Mouse (Mus musculus): ENCODE measurements around the gene Ints5. TPM values are rescaled to one million over a fixed set of nuclear protein-coding genes. Genes with fewer than 3 reads are reported as not detected.
A peak's percentile ranks its signal among the peaks of the same experiment; 100 is the strongest.

Gene Ints5
- polyA plus RNA-seq, 1 experiment: 6.6 TPM

DNA sequence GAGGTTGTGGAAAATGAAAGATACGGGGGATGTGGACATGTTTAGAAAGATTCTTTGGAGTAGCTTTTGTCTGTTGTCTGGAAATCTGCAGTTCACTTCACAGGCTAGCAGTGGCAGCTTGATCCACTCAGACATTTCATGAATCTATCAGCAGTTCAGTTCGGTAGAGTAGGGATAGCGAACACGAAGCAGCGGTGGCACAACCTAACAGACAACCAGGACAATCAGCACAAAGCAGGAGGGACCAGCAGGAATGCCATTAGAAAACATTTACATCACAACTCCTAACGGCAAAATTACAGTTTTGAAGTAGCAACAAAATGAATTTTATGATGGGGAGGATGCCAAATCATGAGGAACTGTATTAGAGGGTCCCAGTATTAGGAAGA, 26.9 kb downstream of the Ints5 start:
- H3K27ac ChIP-seq (ENCODE audit: control insufficient read depth, insufficient read depth, low read depth, low read length): peak overlapping the region; percentile 88
- peak overlapping the region; percentile 88; the same call in 1 of the 2 replicates for H3K4me3 ChIP-seq (ENCODE audit: control insufficient read depth, low read depth, low read length)

DNA sequence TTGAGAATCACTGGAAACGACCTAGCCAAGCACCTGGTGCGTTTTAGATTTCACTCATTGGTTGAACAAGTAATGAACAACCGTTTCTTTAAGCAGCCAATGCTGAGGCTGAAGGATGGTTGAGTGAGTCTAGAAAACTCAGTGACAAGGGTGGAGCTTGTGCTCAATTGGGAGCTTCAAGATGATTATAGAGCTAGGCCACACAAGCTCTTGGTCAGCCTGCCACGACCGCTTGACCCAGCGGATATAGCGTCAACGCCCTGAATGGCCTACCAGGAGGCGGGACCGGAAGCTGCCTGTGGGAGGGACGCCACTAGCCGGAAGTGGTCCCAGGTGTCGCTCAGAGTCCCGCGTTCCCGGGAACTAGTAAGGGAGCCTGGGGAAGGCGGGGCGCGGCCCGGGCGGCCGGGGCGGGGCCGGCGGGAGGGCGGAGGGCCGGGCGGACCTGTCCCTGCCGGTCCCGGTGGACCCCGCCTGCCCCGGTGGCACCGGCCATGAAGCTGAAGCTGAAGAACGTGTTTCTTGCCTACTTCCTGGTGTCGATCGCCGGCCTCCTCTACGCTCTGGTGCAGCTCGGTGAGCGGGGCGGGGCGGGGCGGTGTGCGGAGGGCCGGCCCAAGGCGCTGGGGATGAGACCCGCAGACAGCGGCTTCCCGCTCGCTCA, 27.4 kb downstream of the Ints5 start, which contains the start of gene B3gat3:
Gene B3gat3, plus strand, starts transcription at position 302 of the 664 bp plus-strand sequence.
- H3K36me3 ChIP-seq (ENCODE audit: control insufficient read depth, insufficient read depth, low read length): peaks cover under 1% of the 10 kb centered on the region; the same call in 1 of the 2 replicates
- peak within 1 kb of the TSS; percentile 88 for H3K27ac ChIP-seq (ENCODE audit: control insufficient read depth, insufficient read depth, low read depth, low read length)
- peak within 1 kb of the TSS; percentile 88 for H3K4me3 ChIP-seq (ENCODE audit: control insufficient read depth, low read depth, low read length)
- no peak for TF ChIP-seq CTCF (IDR thresholded peaks at IDR 0.05; ENCODE audit: control insufficient read depth, insufficient read depth, insufficient replicate concordance, low read depth, low read length)
- TF ChIP-seq POLR2A (IDR thresholded peaks at IDR 0.05; ENCODE audit: control insufficient read depth, low read depth, low read length): peak; percentile 98
- H3K4me1 ChIP-seq (ENCODE audit: control insufficient read depth, insufficient read depth, low read length): peaks cover 8% of the 10 kb centered on the region
- no peaks in the 10 kb centered on the region for H3K27me3 ChIP-seq (ENCODE audit: control insufficient read depth, insufficient read depth, low read length)

More for the DNA sequence above, 26.9 kb downstream of the Ints5 start:
- H3K4me1 ChIP-seq (ENCODE audit: control insufficient read depth, insufficient read depth, low read length): peaks cover 8% of the 10 kb centered on the region
- H3K36me3 ChIP-seq (ENCODE audit: control insufficient read depth, insufficient read depth, low read length): peaks cover 3% of the 10 kb centered on the region; the same call in 1 of the 2 replicates
- TF ChIP-seq CTCF (IDR thresholded peaks at IDR 0.05; ENCODE audit: control insufficient read depth, insufficient read depth, insufficient replicate concordance, low read depth, low read length): no peak
- TF ChIP-seq POLR2A (IDR thresholded peaks at IDR 0.05; ENCODE audit: control insufficient read depth, low read depth, low read length): no peak
- H3K27me3 ChIP-seq (ENCODE audit: control insufficient read depth, insufficient read depth, low read length): no peaks in the 10 kb centered on the region

DNA sequence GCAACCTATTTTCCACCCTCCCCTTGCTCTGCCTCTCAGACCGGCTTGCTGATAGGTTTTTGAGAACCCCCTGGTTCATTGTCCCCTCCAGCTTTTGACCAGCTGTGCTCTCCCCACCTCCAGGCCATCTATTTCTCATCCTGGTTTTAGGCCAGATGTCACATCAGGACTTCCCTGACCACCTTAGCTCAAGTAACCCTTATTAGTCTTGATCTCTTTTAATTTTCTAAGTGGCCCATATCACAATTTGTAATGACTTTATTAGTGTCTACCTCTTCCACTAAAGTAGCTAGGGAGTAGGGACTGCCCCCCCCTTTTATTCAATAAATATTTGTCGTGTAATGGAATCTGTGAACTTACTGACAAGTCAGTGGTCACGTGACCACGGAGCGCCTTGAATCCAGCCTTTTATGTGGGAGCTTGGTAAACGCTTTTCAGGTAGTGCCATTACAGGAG, 28.1 kb downstream of the Ints5 start:
- H3K27ac ChIP-seq (ENCODE audit: control insufficient read depth, insufficient read depth, low read depth, low read length): peak overlapping the region; percentile 24
- TF ChIP-seq CTCF (IDR thresholded peaks at IDR 0.05; ENCODE audit: control insufficient read depth, insufficient read depth, insufficient replicate concordance, low read depth, low read length): no peak
- no peak for TF ChIP-seq POLR2A (IDR thresholded peaks at IDR 0.05; ENCODE audit: control insufficient read depth, low read depth, low read length)
- H3K27me3 ChIP-seq (ENCODE audit: control insufficient read depth, insufficient read depth, low read length): no peaks in the 10 kb centered on the region
- peak overlapping the region; percentile 88 for H3K4me3 ChIP-seq (ENCODE audit: control insufficient read depth, low read depth, low read length)
- no peaks in the 10 kb centered on the region for H3K36me3 ChIP-seq (ENCODE audit: control insufficient read depth, insufficient read depth, low read length)
- peaks cover 8% of the 10 kb centered on the region for H3K4me1 ChIP-seq (ENCODE audit: control insufficient read depth, insufficient read depth, low read length)

DNA sequence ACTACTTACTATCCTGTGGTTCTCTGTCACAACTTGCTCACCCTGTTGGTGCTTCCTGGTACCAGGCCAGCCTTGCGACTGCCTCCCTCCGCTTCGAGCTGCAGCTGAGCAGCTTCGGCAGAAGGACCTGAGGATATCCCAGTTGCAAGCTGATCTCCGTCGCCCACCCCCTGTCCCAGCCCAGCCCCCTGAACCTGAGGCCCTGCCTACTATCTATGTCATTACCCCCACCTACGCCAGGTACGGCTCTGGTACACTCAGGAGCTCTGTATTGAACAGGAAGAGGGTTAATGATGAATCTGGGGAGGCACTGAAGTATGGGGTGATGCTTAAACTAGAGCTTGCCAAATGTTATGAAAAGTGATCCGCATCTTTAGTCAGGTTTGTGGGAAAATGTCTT, 28.9 kb downstream of the Ints5 start:
- Histone ChIP-seq H3K27ac (ENCODE audit: control insufficient read depth, insufficient read depth, low read depth, low read length) (no peak overlapping the region), H3K27me3 (ENCODE audit: control insufficient read depth, insufficient read depth, low read length) (no peaks in the 10 kb centered on the region), H3K4me3 (ENCODE audit: control insufficient read depth, low read depth, low read length) (no peak overlapping the region), H3K4me1 (ENCODE audit: control insufficient read depth, insufficient read depth, low read length) (peaks cover 8% of the 10 kb centered on the region), H3K36me3 (ENCODE audit: control insufficient read depth, insufficient read depth, low read length) (no peaks in the 10 kb centered on the region)
- no peak for TF ChIP-seq POLR2A (IDR thresholded peaks at IDR 0.05; ENCODE audit: control insufficient read depth, low read depth, low read length)
- no peak for TF ChIP-seq CTCF (IDR thresholded peaks at IDR 0.05; ENCODE audit: control insufficient read depth, insufficient read depth, insufficient replicate concordance, low read depth, low read length)

DNA sequence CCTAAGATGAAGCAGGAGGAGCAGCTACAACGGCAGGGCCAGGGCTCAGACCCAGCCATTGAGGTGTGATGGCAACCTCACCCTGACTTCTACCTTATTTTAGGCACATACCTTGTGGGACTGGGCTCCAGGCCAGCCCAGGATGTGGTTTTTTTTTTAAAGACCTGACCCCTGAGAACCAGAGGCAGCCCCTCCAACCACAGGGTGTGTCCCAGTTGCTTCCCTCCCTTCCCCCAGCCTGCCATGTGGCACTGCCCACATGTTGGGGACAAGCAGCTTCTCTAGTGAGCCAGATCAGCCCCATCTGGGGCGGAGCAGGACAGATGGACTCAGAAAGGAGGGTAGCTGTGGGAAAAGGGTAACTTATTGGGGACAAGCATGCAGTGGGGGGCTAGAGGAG, 34.0 kb downstream of the Ints5 start:
- H3K27ac ChIP-seq (ENCODE audit: control insufficient read depth, insufficient read depth, low read depth, low read length): no peak overlapping the region
- TF ChIP-seq CTCF (IDR thresholded peaks at IDR 0.05; ENCODE audit: control insufficient read depth, insufficient read depth, insufficient replicate concordance, low read depth, low read length) (no peak), POLR2A (IDR thresholded peaks at IDR 0.05; ENCODE audit: control insufficient read depth, low read depth, low read length) (no peak)
- peaks cover 15% of the 10 kb centered on the region for H3K4me1 ChIP-seq (ENCODE audit: control insufficient read depth, insufficient read depth, low read length)
- H3K27me3 ChIP-seq (ENCODE audit: control insufficient read depth, insufficient read depth, low read length): no peaks in the 10 kb centered on the region
- H3K36me3 ChIP-seq (ENCODE audit: control insufficient read depth, insufficient read depth, low read length): no peaks in the 10 kb centered on the region
- no peak overlapping the region for H3K4me3 ChIP-seq (ENCODE audit: control insufficient read depth, low read depth, low read length)

DNA sequence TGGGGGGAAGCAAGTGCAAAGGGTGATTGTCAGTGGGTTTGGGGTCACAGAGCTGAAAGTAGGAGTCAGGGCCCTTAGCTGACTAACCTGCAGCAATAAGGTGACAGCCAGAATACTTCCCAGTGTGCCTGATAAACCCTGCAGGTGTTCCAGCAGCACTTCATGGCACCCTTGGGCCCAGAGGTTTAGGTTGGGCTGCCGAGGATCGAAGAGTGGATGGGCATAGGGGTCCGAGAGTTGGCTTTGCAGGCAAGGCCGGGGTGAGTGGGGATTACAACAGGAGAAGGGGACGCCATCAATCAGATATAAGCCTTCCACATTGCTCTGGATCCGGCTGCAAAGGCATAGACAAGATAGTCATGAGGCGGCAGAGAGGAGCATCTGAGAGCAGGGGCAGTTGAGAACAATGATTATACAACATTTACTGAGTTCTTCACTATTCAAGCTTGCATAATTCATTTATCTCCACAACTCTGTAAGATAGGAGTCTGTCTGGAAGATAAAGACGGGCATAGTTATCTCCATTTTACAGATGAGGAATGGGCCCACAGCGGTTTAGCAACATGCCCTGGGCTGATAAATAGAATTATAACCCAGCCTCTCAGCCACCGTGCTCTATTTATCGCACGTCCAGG, 35.2 kb downstream of the Ints5 start:
- TF ChIP-seq CTCF (IDR thresholded peaks at IDR 0.05; ENCODE audit: control insufficient read depth, insufficient read depth, insufficient replicate concordance, low read depth, low read length): no peak
- no peak for TF ChIP-seq POLR2A (IDR thresholded peaks at IDR 0.05; ENCODE audit: control insufficient read depth, low read depth, low read length)
- H3K4me1 ChIP-seq (ENCODE audit: control insufficient read depth, insufficient read depth, low read length): peaks cover 15% of the 10 kb centered on the region
- no peak overlapping the region for H3K4me3 ChIP-seq (ENCODE audit: control insufficient read depth, low read depth, low read length)
- no peak overlapping the region for H3K27ac ChIP-seq (ENCODE audit: control insufficient read depth, insufficient read depth, low read depth, low read length)
- H3K27me3 ChIP-seq (ENCODE audit: control insufficient read depth, insufficient read depth, low read length): no peaks in the 10 kb centered on the region
- H3K36me3 ChIP-seq (ENCODE audit: control insufficient read depth, insufficient read depth, low read length): no peaks in the 10 kb centered on the region

DNA sequence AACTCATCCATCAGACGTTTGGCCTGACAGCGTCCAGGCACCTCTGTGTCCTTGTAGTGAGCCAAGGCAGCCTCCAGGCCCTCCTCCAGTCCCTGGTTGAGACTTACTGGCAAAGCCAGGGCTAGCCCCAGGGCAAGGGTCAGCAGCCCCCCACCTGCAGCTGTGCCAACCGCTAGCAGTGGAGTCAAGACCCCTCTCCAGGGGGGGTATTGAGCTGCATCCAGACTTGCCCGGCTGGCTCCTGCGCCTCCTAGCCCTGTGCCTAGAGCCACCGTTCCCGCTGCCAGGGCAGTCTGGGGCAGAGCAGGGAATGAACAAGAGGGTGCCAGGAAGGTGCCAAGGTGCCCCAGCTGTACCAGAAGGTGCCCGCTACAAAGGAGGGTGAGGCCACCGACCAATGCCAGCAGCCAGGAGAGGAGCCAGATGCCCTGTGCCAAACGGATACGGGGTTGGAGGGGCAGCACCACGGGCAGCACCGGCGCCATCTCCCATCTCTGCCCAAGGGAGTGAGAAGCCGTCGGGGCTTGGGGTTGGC, 36.0 kb downstream of the Ints5 start:
- peaks cover 15% of the 10 kb centered on the region for H3K4me1 ChIP-seq (ENCODE audit: control insufficient read depth, insufficient read depth, low read length)
- TF ChIP-seq POLR2A (IDR thresholded peaks at IDR 0.05; ENCODE audit: control insufficient read depth, low read depth, low read length) (no peak), CTCF (IDR thresholded peaks at IDR 0.05; ENCODE audit: control insufficient read depth, insufficient read depth, insufficient replicate concordance, low read depth, low read length) (no peak)
- peak overlapping the region; percentile 76 for H3K4me3 ChIP-seq (ENCODE audit: control insufficient read depth, low read depth, low read length)
- no peaks in the 10 kb centered on the region for H3K36me3 ChIP-seq (ENCODE audit: control insufficient read depth, insufficient read depth, low read length)
- H3K27me3 ChIP-seq (ENCODE audit: control insufficient read depth, insufficient read depth, low read length): no peaks in the 10 kb centered on the region
- H3K27ac ChIP-seq (ENCODE audit: control insufficient read depth, insufficient read depth, low read depth, low read length): peak overlapping the region; percentile 21; the same call in 1 of the 2 replicates

All from testis, adult 2 months (tissue).